Mouse (Mus musculus) liver, embryonic 12.5 days (tissue): ENCODE results near the gene Adamts18. TPM values are rescaled to one million over a fixed set of nuclear protein-coding genes. Genes with fewer than 3 reads are reported as not detected.
A peak's percentile ranks its signal among the peaks of the same experiment; 100 is the strongest.

Source experiments
- ATAC-seq: fragments of 200-750 bp; cut with Nextera tagmentation; 2 replicates; pipeline ENCODE4 v1.8.0; 2017; ENCODE audit warnings: moderate number of reproducible peaks, mild to moderate bottlenecking, moderate library complexity
- H3K27ac ChIP-seq: fragments of 300-500 bp; sonication (generic); 2 replicates; pipeline ENCODE4 v1.5.1; 2016; ENCODE audit warnings: mild to moderate bottlenecking
- H3K27me3 ChIP-seq: fragments of 300-500 bp; sonication (generic); replicated peaks from 2 replicates; pipeline ENCODE4 v1.6.1; 2016; ENCODE audit warnings: mild to moderate bottlenecking, moderate library complexity
- H3K36me3 ChIP-seq: fragments of 300-500 bp; sonication (generic); 2 replicates; pipeline ENCODE4 v1.6.1; 2016; ENCODE audit warnings: mild to moderate bottlenecking, moderate library complexity
- H3K4me1 ChIP-seq: fragments of 300-500 bp; sonication (generic); 2 replicates; pipeline ENCODE4 v1.6.1; 2016
- H3K4me2 ChIP-seq: fragments of 300-500 bp; sonication (generic); 2 replicates; pipeline ENCODE4 v1.6.1; 2016; ENCODE audit warnings: mild to moderate bottlenecking, moderate library complexity
- H3K4me3 ChIP-seq: fragments of 300-500 bp; sonication (generic); 2 replicates; pipeline ENCODE4 v1.5.1; 2016; ENCODE audit warnings: mild to moderate bottlenecking, moderate library complexity
- H3K9ac ChIP-seq: fragments of 300-500 bp; sonication (generic); 2 replicates; pipeline ENCODE4 v1.6.1; 2016; ENCODE audit warnings: mild to moderate bottlenecking, moderate library complexity
- H3K9me3 ChIP-seq: fragments of 300-500 bp; sonication (generic); replicated peaks from 2 replicates; pipeline ENCODE4 v1.6.1; 2016; ENCODE audit warnings: mild to moderate bottlenecking, moderate library complexity
- WGBS: fragments of 180-500 bp; shearing (Covaris S2); methylation state at CpG from one replicate; pipeline ENCODE4 v1.1.7; 2016; ENCODE audit not compliant: insufficient replicate concordance; 5-methylcytosine and 5-hydroxymethylcytosine counted together
- polyA plus RNA-seq: library from polyadenylated mRNA; unstranded; fragments of >200 nt; fragmentation: Nextera tagmentation; extraction: Ambion mirVana; gene quantifications from 2 replicates; pipeline ENCODE4 v1.2.1, GENCODE M21; 2016

The Adamts18 gene
- 0.46 and 0.85 TPM in 2 replicates for polyA plus RNA-seq

GRCm38 (mm10) chr8:113848653-113849135, at the start of gene Adamts18:
Gene Adamts18 (minus strand): TSS chr8:113848738.
- ATAC-seq, result no peak
- no peaks in the 10 kb centered on the region for H3K36me3 ChIP-seq
- peak within 1 kb of the TSS; percentile 28 for H3K4me3 ChIP-seq
- no peaks in the 10 kb centered on the region for H3K9me3 ChIP-seq
- peaks cover 37% of the 10 kb centered on the region for H3K27me3 ChIP-seq
- H3K27ac ChIP-seq, result no peak within 1 kb of the TSS
- WGBS, result 2% methylated on average over 29 of the region's 32 CpGs
- no peak within 1 kb of the TSS for H3K9ac ChIP-seq
- peak within 1 kb of the TSS; percentile 58 for H3K4me2 ChIP-seq
- 0 out of 2 replicates have a peak, but pooled peaks cover 5% of the 10 kb centered on the region for H3K4me1 ChIP-seq

DNA sequence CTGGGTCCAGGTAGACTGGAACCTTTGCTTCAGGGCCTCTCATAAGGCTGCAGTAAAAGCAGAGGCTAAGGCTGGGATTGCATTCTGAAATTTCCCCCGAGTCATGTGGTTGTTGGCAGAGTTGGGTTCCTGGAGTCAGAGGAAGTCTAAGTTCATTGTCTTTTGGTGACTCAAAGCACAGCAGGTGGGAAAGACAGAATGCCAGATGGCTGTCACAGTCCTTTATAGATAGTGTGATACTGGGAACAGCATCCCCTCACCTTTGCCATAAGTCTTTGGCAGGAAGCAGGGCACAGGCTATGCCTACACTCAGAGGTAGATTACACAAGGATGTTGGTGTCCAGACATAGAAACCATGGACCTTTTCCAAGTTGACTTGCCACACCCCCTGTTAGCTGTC, 47.9 kb upstream of the Adamts18 start:
- no peaks in the 10 kb centered on the region for H3K4me1 ChIP-seq
- H3K9me3 ChIP-seq, result 0 out of 2 replicates have a peak, but pooled peaks cover 6% of the 10 kb centered on the region
- ATAC-seq, result no peak
- 62% methylated on average over 1 of the region's 1 CpGs for WGBS
- H3K27me3 ChIP-seq, result no peaks in the 10 kb centered on the region
- H3K4me2 ChIP-seq, result no peak overlapping the region
- H3K4me3 ChIP-seq, result no peak overlapping the region
- no peak overlapping the region for H3K27ac ChIP-seq
- no peaks in the 10 kb centered on the region for H3K36me3 ChIP-seq
- H3K9ac ChIP-seq, result no peak overlapping the region

DNA sequence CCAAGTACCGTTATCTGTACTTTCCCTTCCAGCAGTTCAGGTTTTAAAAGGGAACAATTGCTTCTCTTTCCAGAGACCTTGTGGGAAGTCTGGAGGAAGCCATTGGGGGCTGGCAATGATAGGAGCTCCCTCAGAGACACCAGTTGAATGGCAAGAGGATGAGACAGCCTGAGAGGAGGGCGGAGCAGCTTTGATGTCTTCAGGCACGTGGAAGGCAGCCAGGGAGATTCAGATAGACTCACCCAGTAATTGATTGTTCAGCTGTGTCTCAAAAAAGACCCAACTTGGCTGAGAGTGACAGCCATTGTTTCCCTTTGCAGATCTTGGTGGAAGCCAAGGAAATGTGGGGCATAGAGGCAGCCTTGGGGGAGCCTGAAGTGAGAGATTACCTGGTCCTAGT, 42.8 kb upstream of the Adamts18 start:
- Histone ChIP-seq H3K9ac (no peak overlapping the region), H3K27me3 (no peaks in the 10 kb centered on the region), H3K9me3 (0 out of 2 replicates have a peak, but pooled peaks cover 6% of the 10 kb centered on the region), H3K4me2 (no peak overlapping the region), H3K36me3 (no peaks in the 10 kb centered on the region), H3K4me1 (no peaks in the 10 kb centered on the region), H3K27ac (no peak overlapping the region), H3K4me3 (no peak overlapping the region)
- no peak for ATAC-seq
- 33% methylated on average over 3 of the region's 3 CpGs for WGBS

- no peaks in the 10 kb centered on the region for H3K4me1 ChIP-seq
- H3K36me3 ChIP-seq, result no peaks in the 10 kb centered on the region
- H3K4me2 ChIP-seq, result no peak overlapping the region
- ATAC-seq, result no peak
- 72% methylated on average over 3 of the region's 3 CpGs for WGBS
- H3K27ac ChIP-seq, result no peak overlapping the region
- no peaks in the 10 kb centered on the region for H3K27me3 ChIP-seq
- H3K9me3 ChIP-seq, result no peaks in the 10 kb centered on the region
- H3K9ac ChIP-seq, result no peak overlapping the region
- no peak overlapping the region for H3K4me3 ChIP-seq
Observed at GRCm38 (mm10) chr8:113886509-113886908, 38.0 kb upstream of the Adamts18 start.

- Histone ChIP-seq H3K4me1 (no peaks in the 10 kb centered on the region), H3K9ac (no peak overlapping the region), H3K36me3 (no peaks in the 10 kb centered on the region), H3K4me3 (no peak overlapping the region), H3K27me3 (no peaks in the 10 kb centered on the region), H3K27ac (no peak overlapping the region), H3K9me3 (no peaks in the 10 kb centered on the region), H3K4me2 (no peak overlapping the region)
- ATAC-seq, result no peak
- 35% methylated on average over 2 of the region's 2 CpGs for WGBS
Observed at GRCm38 (mm10) chr8:113885101-113885500, 36.6 kb upstream of the Adamts18 start.

GRCm38 (mm10) chr8:113883994-113884393, 35.5 kb upstream of the Adamts18 start:
- Histone ChIP-seq H3K9me3 (no peaks in the 10 kb centered on the region), H3K4me1 (no peaks in the 10 kb centered on the region), H3K4me2 (no peak overlapping the region), H3K36me3 (no peaks in the 10 kb centered on the region), H3K9ac (no peak overlapping the region), H3K4me3 (no peak overlapping the region), H3K27ac (no peak overlapping the region), H3K27me3 (no peaks in the 10 kb centered on the region)
- ATAC-seq, result no peak
- WGBS, result 23% methylated on average over 7 of the region's 7 CpGs

DNA sequence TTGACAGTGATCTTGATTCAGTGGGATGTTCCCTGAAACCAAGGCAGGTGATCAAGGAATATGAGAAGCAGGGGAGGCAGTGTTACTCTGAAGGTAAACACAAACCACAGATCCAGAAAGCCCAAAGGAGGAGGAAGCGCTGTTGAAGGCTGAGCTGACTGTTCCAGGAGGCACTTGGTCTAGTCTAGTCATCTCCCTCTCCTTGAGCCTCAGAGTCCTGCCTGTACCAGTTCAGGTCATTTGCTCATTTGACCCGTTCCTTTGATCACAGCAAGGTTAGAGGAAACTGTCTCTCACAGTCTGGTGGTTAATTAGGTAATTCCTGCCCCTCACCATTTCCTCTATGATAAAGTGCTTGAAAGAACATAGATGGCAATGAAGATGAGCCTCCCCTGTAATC, 34.0 kb upstream of the Adamts18 start:
- no peak for ATAC-seq
- Histone ChIP-seq H3K36me3 (no peaks in the 10 kb centered on the region), H3K4me1 (no peaks in the 10 kb centered on the region), H3K9ac (no peak overlapping the region), H3K27ac (no peak overlapping the region), H3K27me3 (no peaks in the 10 kb centered on the region), H3K4me3 (no peak overlapping the region), H3K9me3 (no peaks in the 10 kb centered on the region), H3K4me2 (no peak overlapping the region)
- WGBS, result 47% methylated on average over 2 of the region's 2 CpGs

GRCm38 (mm10) chr8:113878411-113879006, 30.0 kb upstream of the Adamts18 start:
- H3K4me1 ChIP-seq, result no peaks in the 10 kb centered on the region
- H3K9me3 ChIP-seq, result no peaks in the 10 kb centered on the region
- H3K4me3 ChIP-seq, result no peak overlapping the region
- H3K27me3 ChIP-seq, result no peaks in the 10 kb centered on the region
- no peak overlapping the region for H3K27ac ChIP-seq
- 45% methylated on average over 3 of the region's 3 CpGs for WGBS
- no peak overlapping the region for H3K9ac ChIP-seq
- ATAC-seq, result no peak
- H3K36me3 ChIP-seq, result no peaks in the 10 kb centered on the region
- no peak overlapping the region for H3K4me2 ChIP-seq

DNA sequence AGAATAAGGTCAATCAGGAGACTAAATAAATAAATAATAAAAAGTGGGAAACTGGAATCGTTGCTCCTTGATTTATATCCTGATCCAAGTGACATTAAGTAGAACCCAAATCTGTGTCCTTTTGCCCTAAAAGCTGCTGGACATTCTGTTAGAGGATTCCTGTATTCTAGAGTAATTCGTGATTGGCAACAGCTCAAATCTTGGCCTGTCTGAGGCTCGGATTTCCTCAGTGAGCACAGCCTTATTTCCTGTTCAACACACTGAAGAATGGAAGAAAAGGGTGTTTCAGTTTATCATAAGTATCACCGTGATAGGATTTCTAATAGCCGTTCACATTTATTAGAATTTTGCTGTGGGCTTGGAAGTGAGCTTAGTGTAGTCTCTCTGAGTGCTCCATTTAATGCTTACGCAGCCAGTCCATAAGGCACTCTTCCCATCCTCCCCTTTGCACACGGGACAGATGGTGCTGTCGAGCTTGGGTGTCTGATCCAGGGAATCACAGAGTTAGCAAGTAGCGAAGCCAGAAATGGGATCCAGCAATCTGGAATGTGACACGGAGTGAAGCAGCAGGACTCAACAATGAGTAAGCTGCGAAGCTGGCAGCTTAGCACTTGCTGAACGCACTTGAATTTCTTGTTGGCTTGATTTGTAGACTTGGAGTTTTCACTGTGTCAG, 25.0 kb upstream of the Adamts18 start:
- Histone ChIP-seq H3K27me3 (no peaks in the 10 kb centered on the region), H3K9ac (no peak overlapping the region), H3K9me3 (no peaks in the 10 kb centered on the region), H3K4me2 (no peak overlapping the region), H3K36me3 (no peaks in the 10 kb centered on the region), H3K4me1 (no peaks in the 10 kb centered on the region), H3K27ac (no peak overlapping the region), H3K4me3 (no peak overlapping the region)
- no peak for ATAC-seq
- WGBS, result 69% methylated on average over 12 of the region's 12 CpGs

GRCm38 (mm10) chr8:113872436-113872835, 23.9 kb upstream of the Adamts18 start:
- Histone ChIP-seq H3K4me1 (no peaks in the 10 kb centered on the region), H3K36me3 (no peaks in the 10 kb centered on the region), H3K9me3 (no peaks in the 10 kb centered on the region), H3K4me3 (no peak overlapping the region), H3K27ac (no peak overlapping the region), H3K4me2 (no peak overlapping the region), H3K9ac (no peak overlapping the region), H3K27me3 (no peaks in the 10 kb centered on the region)
- WGBS, result 67% methylated on average over 6 of the region's 6 CpGs
- ATAC-seq, result no peak

GRCm38 (mm10) chr8:113866530-113866929, 18.0 kb upstream of the Adamts18 start:
- no peak for ATAC-seq
- WGBS, result 53% methylated on average over 4 of the region's 4 CpGs
- H3K9me3 ChIP-seq, result 0 out of 2 replicates have a peak, but pooled peaks cover 13% of the 10 kb centered on the region

GRCm38 (mm10) chr8:113865326-113866093, 17.0 kb upstream of the Adamts18 start:
- H3K9ac ChIP-seq, result no peak overlapping the region
- no peak overlapping the region for H3K27ac ChIP-seq
- H3K4me1 ChIP-seq, result no peaks in the 10 kb centered on the region
- no peak for ATAC-seq
- 67% methylated on average over 13 of the region's 13 CpGs for WGBS
- H3K9me3 ChIP-seq, result 0 out of 2 replicates have a peak, but pooled peaks cover 13% of the 10 kb centered on the region
- H3K27me3 ChIP-seq, result no peaks in the 10 kb centered on the region
- no peak overlapping the region for H3K4me3 ChIP-seq
- H3K36me3 ChIP-seq, result no peaks in the 10 kb centered on the region
- H3K4me2 ChIP-seq, result no peak overlapping the region

More at GRCm38 (mm10) chr8:113866530-113866929, 18.0 kb upstream of the Adamts18 start:
- Histone ChIP-seq H3K27ac (no peak overlapping the region), H3K4me2 (no peak overlapping the region), H3K4me3 (no peak overlapping the region), H3K9ac (no peak overlapping the region), H3K27me3 (no peaks in the 10 kb centered on the region), H3K4me1 (no peaks in the 10 kb centered on the region), H3K36me3 (no peaks in the 10 kb centered on the region)
